Mouse (Mus musculus) stomach, postnatal 0 days (tissue): ENCODE measurements around the gene Ankmy1.

Experiments
- CTCF ChIP-seq: IDR thresholded peaks from 2 replicates; pipeline ENCODE4 v1.5.1; 2016; ENCODE audit warnings: antibody characterized with exemption, low read depth, mild to moderate bottlenecking, moderate library complexity
- EP300 ChIP-seq: optimal IDR thresholded peaks from 2 replicates; pipeline ENCODE3; 2016; ENCODE audit warnings: antibody characterized with exemption

GRCm38 (mm10) chr1:92840231-92840890, 62.3 kb downstream of the Ankmy1 start:
- TF ChIP-seq EP300 (no peak), CTCF (peak; percentile 68)
